Mouse (Mus musculus) A20 (cell line): ENCODE results near the gene Sox5.

Source experiments
- DNase-seq: peaks from one replicate; pipeline ENCODE4 v3.0.0-alpha.2; 2011; ENCODE audit warnings: low read depth, low spot score

The Sox5 gene

GRCm38 (mm10) chr6:144772175-144772918, 9.4 kb downstream of the Sox5 start:
- DNase-seq = no peak

GRCm38 (mm10) chr6:144769060-144769459, 12.7 kb downstream of the Sox5 start:
- no peak for DNase-seq

GRCm38 (mm10) chr6:144761902-144762301, 19.9 kb downstream of the Sox5 start:
- no peak for DNase-seq

DNA sequence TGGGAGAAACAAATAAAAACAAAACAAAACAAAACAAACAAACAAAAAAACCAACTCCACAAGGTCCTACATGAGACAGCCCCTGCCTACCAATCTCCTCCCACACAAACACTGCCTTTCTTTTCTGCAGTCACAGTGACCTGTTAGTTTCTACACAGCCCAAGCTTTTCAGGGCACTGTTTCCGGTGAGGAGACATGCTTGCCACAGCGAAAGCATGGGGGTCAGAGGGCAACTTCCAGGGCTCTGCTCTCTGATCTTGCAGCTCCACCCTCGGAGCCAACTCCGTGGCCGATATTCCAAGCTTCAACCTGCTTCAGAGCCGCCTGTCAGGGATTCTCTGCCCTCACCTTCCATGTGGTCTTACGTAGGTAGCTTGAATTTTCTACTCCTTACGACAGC, 22.6 kb downstream of the Sox5 start:
- no peak for DNase-seq

- no peak for DNase-seq
Observed at GRCm38 (mm10) chr6:144757414-144757813, 24.4 kb downstream of the Sox5 start.

- DNase-seq = no peak
Observed at GRCm38 (mm10) chr6:144756444-144756843, 25.3 kb downstream of the Sox5 start.

GRCm38 (mm10) chr6:144755304-144755703, 26.5 kb downstream of the Sox5 start:
- no peak for DNase-seq

DNA sequence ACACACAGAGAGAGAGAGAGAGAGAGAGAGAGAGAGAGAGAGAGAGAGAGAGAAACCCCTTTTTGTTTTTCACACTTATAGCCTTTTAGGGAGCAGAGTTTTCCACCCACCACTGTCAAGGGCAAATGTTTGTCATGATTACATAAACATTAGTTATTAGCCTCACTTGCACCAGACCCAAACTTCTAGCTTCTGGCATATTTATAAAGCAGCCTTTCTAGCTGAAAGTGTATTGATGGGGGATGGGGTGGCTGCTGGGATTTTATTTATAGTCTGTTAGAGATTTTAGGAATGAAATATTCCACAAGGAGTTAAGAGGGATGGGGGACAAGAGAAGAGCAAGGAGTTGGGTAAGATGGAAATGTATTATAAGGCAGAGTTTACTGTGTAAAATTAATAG, 27.4 kb downstream of the Sox5 start:
- DNase-seq = no peak

DNA sequence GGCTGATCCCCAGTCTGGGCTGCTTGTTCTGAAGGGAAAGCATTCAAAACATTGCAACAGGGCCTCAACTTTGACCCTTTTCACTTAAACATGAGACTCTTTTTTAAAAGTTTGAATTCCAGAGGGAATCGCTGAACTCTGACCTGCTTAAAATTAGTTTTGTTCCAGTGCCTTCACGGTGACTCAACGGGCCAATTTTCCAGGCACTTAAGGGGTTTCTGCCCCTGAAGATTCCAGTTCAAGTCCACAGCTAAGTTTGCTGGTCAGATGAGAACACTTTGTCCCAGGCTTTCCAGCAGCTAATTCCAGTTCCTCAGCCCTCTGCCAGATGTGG, 27.8 kb downstream of the Sox5 start:
- DNase-seq = no peak

DNA sequence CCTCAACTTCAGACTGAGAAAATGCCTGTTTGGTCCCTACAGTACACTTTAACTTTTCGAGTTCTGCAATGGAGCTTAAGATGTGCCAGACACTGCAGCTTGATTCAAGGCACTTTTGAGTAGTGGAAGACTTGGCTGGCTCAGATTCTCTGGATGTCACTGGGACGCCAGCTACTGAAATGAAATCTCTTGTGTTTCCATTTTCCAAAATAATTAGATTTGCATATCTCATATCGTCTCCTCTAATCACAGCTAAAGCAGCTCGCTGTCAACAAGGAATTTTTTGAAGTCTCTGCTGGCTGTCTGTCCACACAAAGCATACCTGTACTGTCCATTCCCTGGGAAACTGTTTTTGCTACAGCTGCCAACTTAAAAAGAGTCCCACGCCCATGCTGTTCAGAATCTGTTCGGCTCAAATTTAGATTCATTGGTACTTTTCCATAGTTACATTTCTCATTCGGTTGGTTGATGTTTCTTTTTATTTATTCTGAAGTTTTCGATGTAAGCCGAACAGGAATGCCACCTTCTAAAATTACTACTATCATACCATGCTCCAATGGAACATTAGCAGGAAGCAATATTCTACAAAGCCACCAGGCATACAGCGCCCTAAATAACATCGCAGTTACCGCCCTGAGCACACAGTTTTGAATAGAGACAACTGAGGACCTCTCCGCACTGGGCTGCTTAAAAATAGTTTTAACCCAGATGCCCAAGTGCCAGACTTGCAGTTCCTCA, 28.4 kb downstream of the Sox5 start:
- no peak for DNase-seq

DNA sequence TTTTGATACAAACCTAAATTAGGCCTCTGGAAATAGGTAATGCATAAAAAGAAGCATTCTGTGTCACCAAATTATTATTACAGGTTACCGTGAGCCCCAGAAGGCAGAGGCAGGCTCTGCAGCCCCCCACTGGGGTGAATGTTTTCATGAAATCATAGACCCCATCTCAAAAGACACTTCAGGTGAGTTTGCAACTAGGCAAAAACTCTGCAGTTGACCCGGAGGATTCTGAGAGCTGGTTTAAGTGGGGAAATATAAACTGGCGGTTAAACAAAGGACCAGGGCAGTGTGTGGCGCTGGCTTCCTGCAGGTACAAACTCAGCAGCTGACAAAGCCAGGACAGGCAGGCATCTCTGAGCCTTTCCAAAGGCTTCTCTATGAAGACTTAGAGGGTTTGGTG, 30.2 kb downstream of the Sox5 start:
- no peak for DNase-seq

- no peak for DNase-seq
Observed at GRCm38 (mm10) chr6:144750197-144750596, 31.6 kb downstream of the Sox5 start.

- DNase-seq = no peak
Observed at GRCm38 (mm10) chr6:144746436-144746835, 35.3 kb downstream of the Sox5 start.

DNA sequence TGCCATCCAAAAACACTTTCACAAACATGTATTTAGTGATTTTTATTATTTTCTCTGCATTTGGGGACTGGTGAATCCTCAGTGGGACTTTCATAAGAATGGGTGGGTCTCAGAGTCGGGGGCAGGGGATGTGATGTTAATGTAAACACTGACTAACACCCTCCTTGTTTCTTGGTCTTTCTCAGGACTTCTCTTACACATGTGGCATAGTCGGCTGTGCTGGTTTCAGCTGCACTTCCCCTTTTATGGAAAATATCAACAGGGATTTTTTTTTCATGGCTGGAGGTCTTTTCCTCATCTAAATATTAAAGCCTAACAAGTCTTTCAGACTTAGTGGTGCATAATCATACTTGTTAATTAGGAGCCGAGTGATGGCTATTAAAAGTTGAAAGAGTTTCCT, 39.2 kb downstream of the Sox5 start:
- no peak for DNase-seq

GRCm38 (mm10) chr6:144741080-144741655, 40.6 kb downstream of the Sox5 start:
- DNase-seq = no peak

DNA sequence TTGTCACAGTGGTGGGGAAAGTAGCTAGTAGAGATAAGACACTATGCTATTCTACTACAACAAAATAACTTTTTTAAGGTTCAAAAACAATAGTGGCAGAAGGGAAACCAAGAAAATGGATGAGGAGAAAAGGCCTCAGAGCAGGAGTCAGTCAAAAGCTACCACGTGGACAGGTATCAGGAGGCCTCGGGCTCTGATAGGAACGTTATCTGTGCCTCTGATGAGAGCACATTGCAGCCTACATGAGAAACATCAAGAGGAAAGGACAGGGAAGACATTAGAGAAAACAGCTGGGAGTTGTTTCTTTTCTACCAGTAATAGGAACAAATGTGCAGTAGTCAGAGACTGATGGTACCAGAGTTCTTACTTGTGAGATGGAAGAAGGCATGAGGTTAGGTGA, 41.4 kb downstream of the Sox5 start:
- no peak for DNase-seq

- no peak for DNase-seq
Observed at GRCm38 (mm10) chr6:144739753-144740152, 42.0 kb downstream of the Sox5 start.

DNA sequence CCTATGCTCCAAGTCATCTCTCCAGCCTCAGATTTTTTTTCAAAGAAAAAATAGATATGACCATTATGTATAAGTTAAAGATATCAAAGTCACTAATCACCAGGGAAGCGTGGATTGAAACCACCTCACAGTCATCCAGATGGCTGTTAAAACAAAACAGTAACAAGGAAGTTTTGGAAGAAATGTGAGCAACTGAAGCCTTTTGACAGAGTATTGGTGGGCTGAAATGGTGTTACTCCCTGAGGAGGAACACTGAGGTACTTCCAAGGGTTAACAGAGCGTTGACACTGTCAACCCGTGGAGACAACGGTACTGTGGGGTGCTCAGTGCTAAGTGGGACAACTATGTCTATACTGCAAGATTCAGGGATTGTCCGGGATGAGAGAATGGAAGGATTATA, 44.0 kb downstream of the Sox5 start:
- DNase-seq = no peak

- no peak for DNase-seq
Observed at GRCm38 (mm10) chr6:144731251-144731970, 50.4 kb downstream of the Sox5 start.

- DNase-seq = no peak
Observed at GRCm38 (mm10) chr6:144723530-144724144, 58.1 kb downstream of the Sox5 start.

DNA sequence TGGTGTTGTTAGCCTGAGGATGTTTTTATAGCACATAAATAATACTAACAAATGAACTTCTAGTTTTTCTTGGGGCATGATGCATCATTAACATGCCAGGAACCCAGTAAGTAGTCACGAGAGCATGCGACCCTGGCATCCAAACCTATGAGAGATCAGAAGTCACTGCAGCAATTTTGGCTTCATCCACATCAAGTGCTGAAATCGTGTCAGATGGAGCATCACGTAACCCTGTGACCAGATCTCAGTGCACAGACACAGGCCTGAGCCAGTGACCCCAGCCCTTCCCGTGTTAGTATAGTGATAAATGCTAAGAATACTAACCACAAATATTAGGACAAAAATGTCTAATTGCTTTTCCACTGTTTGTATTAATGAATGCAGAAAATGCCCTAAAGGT, 58.8 kb downstream of the Sox5 start:
- no peak for DNase-seq

DNA sequence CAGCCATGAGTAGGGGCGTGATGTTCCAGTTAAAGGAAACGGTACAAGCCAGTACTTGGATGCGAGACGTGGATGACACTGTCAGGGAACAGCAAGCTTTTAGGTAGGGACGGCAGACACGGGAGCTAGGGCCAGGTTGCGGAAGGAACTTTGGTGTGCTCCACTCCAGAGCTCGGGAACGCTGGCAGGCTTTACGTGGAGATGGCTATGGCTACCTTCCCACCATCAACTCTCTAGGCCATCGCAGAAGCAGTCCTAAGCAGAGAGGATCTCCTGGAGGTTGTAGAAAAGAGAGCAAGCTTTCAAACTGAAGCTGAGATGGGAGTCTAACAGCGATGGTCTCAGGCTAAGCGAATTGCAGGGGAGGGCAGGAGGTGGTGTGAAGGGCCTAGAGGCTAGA, 60.9 kb downstream of the Sox5 start:
- no peak for DNase-seq
